Mouse (Mus musculus) G1E (cell line): Measurements from ENCODE around the gene Snx21. TPM values are rescaled to one million over a fixed set of nuclear protein-coding genes. Genes with fewer than 3 reads are reported as not detected.

Experiments used
- ATAC-seq: 2 replicates; pipeline ENCODE4 v1.8.0; 2016; ENCODE audit warnings: mild to moderate bottlenecking; ENCODE audit not compliant: insufficient number of reproducible peaks, poor library complexity, low FRiP score, severe bottlenecking; ENCODE audit errors: extremely low read depth
- DNase-seq: peaks from one replicate; pipeline ENCODE4 v3.0.0; 2012; ENCODE audit warnings: low spot score
- H3K27me3 ChIP-seq: 2 replicates; pipeline ENCODE4 v1.6.1; 2012; ENCODE audit warnings: mild to moderate bottlenecking, low read length, inconsistent platforms; ENCODE audit not compliant: insufficient read depth
- H3K36me3 ChIP-seq: replicated peaks from 2 replicates; pipeline ENCODE3; 2012; ENCODE audit warnings: mild to moderate bottlenecking, inconsistent platforms
- H3K4me1 ChIP-seq: 2 replicates; pipeline ENCODE4 v1.6.1; 2012; ENCODE audit warnings: low read depth, low read length, inconsistent platforms, mixed read lengths; ENCODE audit not compliant: insufficient read depth
- H3K4me3 ChIP-seq: 2 replicates; pipeline ENCODE4 v1.5.1; 2012; ENCODE audit warnings: low read depth, mild to moderate bottlenecking, inconsistent platforms, low read length, moderate library complexity, mixed read lengths
- H3K9me3 ChIP-seq: replicated peaks from 2 replicates; pipeline ENCODE4 v1.6.1; 2012; ENCODE audit warnings: inconsistent platforms
- CTCF ChIP-seq: IDR thresholded peaks from 2 replicates; pipeline ENCODE4 v1.5.1; 2012; ENCODE audit warnings: low read depth, low read length, inconsistent platforms, mixed read lengths
- GATA1 ChIP-seq: IDR thresholded peaks from 2 replicates; pipeline ENCODE4 v1.6.1; 2012; ENCODE audit warnings: borderline replicate concordance, low read length, inconsistent platforms, mixed read lengths
- GATA2 ChIP-seq: IDR thresholded peaks from 2 replicates; pipeline ENCODE4 v1.6.1; 2012; ENCODE audit warnings: low read depth, low read length, inconsistent platforms, borderline replicate concordance
- POLR2AphosphoS5 ChIP-seq: IDR thresholded peaks from 2 replicates; pipeline ENCODE4 v1.6.1; 2012; ENCODE audit warnings: low read depth, low read length, inconsistent platforms; ENCODE audit not compliant: insufficient replicate concordance
- TAL1 ChIP-seq: conservative IDR thresholded peaks from 2 replicates; pipeline ENCODE4 v1.6.1; 2012; ENCODE audit warnings: low read depth, low read length, inconsistent platforms, mixed read lengths
- polyA plus RNA-seq: library from polyadenylated mRNA; stranded (reverse); fragments of >175 nt; gene quantifications from 2 replicates; pipeline ENCODE4 v1.2.3, GENCODE M21; 2012
- total RNA-seq, 2 experiments: library from RNA; stranded (forward) in 1 of 2; stranded (reverse) in 1 of 2; fragments of 200-1000 nt in 1 of 2; fragments of >200 nt in 1 of 2; fragmentation: Nextera tagmentation in 1 of 2; gene quantifications; 2 replicates each; pipeline ENCODE4 v1.2.3; 2014 to 2017

Gene Snx21
- total and polyA plus RNA-seq, 3 experiments = 1.3 to 4.7 (median 3.5) TPM

- Histone ChIP-seq H3K9me3 (no peaks in the 10 kb centered on the region), H3K36me3 (peaks cover 13% of the 10 kb centered on the region), H3K27me3 (peaks cover 25% of the 10 kb centered on the region), H3K4me3 (no peak overlapping the region), H3K4me1 (peaks cover 40% of the 10 kb centered on the region)
- DNase-seq (no peak), ATAC-seq (no peak)
- TF ChIP-seq POLR2AphosphoS5 = no peak
- TF ChIP-seq GATA1 = no peak
- no peak for TF ChIP-seq CTCF
- no peak for TF ChIP-seq GATA2
- TF ChIP-seq TAL1 = no peak
These were observed 1.6 kb upstream of the Snx21 start for GRCm38 (mm10) chr2:164783926-164784581.

DNA sequence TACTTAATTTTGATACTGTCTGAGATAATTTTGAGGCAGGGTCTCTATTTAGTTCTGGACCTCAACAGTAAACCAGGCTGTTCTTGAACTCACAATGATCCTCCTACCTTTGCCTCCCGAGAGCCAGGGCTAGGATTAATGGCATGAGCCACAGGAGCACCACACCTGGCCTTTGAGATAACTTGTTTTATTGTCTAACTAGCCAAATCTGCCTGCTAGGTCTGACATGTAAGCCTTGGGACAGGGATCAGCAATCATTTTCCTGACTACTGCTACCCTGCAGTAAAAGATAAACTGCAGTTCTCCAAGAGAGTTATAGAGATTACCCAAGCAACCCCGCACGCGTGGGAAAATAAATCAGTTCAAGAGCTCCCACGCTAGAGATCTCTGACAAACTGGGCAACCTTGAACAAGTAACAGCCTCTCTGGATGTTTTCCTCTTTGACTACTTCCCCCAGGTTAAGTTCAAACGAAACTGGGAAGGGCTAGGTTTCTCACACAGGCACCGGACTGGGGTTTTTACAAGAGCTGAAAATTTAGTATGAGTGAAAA, 678 bp upstream of the Snx21 start:
- Histone ChIP-seq H3K4me3 (peak overlapping the region; percentile 77), H3K4me1 (peaks cover 41% of the 10 kb centered on the region), H3K36me3 (peaks cover 20% of the 10 kb centered on the region), H3K27me3 (peaks cover 16% of the 10 kb centered on the region), H3K9me3 (no peaks in the 10 kb centered on the region)
- DNase-seq (no peak), ATAC-seq (0 out of 2 replicates have a peak, but pooled peaks have one; percentile 15)
- TF ChIP-seq TAL1 = peak; percentile 41
- no peak for TF ChIP-seq CTCF
- TF ChIP-seq GATA2 = no peak

- TF ChIP-seq TAL1 (no peak), CTCF (no peak), POLR2AphosphoS5 (no peak), GATA2 (no peak), GATA1 (no peak)
These were observed 814 bp downstream of the Snx21 start for GRCm38 (mm10) chr2:164786388-164786885.

DNA sequence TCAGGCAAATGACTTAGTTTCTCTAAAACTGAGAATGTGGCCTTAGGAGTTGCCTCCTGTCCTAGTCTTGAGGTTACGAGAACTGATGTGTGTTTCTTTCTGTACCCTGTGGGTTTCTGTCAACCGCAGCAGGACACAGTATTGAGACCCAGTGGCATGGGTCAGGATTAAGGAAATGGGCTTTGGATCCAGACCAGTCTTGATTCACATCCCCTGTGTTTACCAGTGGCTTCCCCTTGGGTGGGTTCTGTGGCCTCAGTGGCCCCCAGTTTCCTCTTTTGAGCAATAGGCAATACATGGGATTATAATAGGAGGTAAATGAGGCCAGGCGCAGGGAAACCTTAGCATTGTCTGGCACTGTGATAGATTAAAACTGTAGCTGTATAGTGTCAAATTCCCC, 1.4 kb downstream of the Snx21 start:
- peaks cover 40% of the 10 kb centered on the region for H3K36me3 ChIP-seq
- TF ChIP-seq CTCF (0 out of 2 replicates have a peak, but pooled peaks have one; percentile 2), POLR2AphosphoS5 (no peak), GATA1 (no peak), TAL1 (no peak)
- DNase-seq (no peak), ATAC-seq (no peak)
- peaks cover 51% of the 10 kb centered on the region for H3K4me1 ChIP-seq
- H3K27me3 ChIP-seq = peaks cover 8% of the 10 kb centered on the region
- no peaks in the 10 kb centered on the region for H3K9me3 ChIP-seq
- no peak overlapping the region for H3K4me3 ChIP-seq

More at GRCm38 (mm10) chr2:164786388-164786885, 814 bp downstream of the Snx21 start:
- H3K9me3 ChIP-seq = no peaks in the 10 kb centered on the region
- peaks cover 52% of the 10 kb centered on the region for H3K4me1 ChIP-seq
- ATAC-seq (no peak), DNase-seq (no peak)
- H3K36me3 ChIP-seq = peaks cover 34% of the 10 kb centered on the region
- peaks cover 13% of the 10 kb centered on the region for H3K27me3 ChIP-seq
- H3K4me3 ChIP-seq = peak overlapping the region; percentile 77

DNA sequence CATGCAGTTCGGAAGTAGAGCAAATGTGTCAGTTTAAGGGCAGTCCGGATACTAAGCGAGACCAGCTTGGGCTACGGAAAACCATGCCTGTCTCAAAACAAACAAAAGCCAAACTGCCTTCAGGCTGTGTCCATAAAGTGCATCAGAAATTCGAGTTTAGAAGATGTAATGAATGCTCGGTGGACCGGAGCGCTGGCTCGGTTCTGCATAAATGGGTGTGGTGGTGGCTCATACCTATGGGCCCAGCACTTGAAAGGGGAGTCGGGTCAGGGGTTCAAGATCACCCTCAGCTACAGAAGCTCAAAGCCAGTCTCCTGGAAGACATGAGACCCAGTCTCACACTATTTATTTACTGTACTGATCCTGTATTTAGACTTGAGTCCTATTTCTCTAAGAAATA, 2.2 kb downstream of the Snx21 start:
- no peak overlapping the region for H3K4me3 ChIP-seq
- H3K27me3 ChIP-seq = peaks cover 6% of the 10 kb centered on the region
- H3K36me3 ChIP-seq = peaks cover 48% of the 10 kb centered on the region
- H3K4me1 ChIP-seq = peaks cover 51% of the 10 kb centered on the region
- DNase-seq = no peak
- no peak for TF ChIP-seq GATA1
- no peak for TF ChIP-seq CTCF
- H3K9me3 ChIP-seq = no peaks in the 10 kb centered on the region
- no peak for ATAC-seq

GRCm38 (mm10) chr2:164788411-164788810, 2.8 kb downstream of the Snx21 start:
- H3K36me3 ChIP-seq = peaks cover 54% of the 10 kb centered on the region
- H3K4me1 ChIP-seq = peaks cover 53% of the 10 kb centered on the region
- no peak overlapping the region for H3K4me3 ChIP-seq

More at GRCm38 (mm10) chr2:164788411-164788810, 2.8 kb downstream of the Snx21 start:
- no peak for TF ChIP-seq TAL1
- TF ChIP-seq GATA2 = no peak
- no peak for TF ChIP-seq POLR2AphosphoS5
- no peak for TF ChIP-seq CTCF
- no peak for TF ChIP-seq GATA1
- ATAC-seq (no peak), DNase-seq (no peak)
- no peaks in the 10 kb centered on the region for H3K9me3 ChIP-seq
- H3K27me3 ChIP-seq = 0 out of 2 replicates have a peak, but pooled peaks cover 3% of the 10 kb centered on the region
